Mouse (Mus musculus) heart, adult 18-20 months (tissue): ENCODE data around the gene Ttf2. TPM values are rescaled to one million over a fixed set of nuclear protein-coding genes. Genes with fewer than 3 reads are reported as not detected.

Experiments used
- DNase-seq, 2 experiments: peaks; one replicate each; pipeline ENCODE4 v3.0.0; 2021 to 2022; ENCODE audit warnings: mixed read lengths in 1 of 2
- total RNA-seq, 2 experiments: library from RNA; stranded (reverse); gene quantifications; 2 replicates each; pipeline ENCODE4 v1.2.3; 2021

Ttf2 gene
- total RNA-seq, 2 experiments from 2014 or later, result 2.1 to 2.3 TPM

GRCm38 (mm10) chr3:100979290-100979689 lies 9.8 kb upstream of the Ttf2 start:
- DNase-seq, result no peak

GRCm38 (mm10) chr3:100973906-100974305 lies 4.4 kb upstream of the Ttf2 start:
- peak; percentile 36 to 64 for DNase-seq

- DNase-seq, result peak in 1 of 2 experiments; percentile 71
These were observed 5.5 kb downstream of the Ttf2 start for GRCm38 (mm10) chr3:100963849-100964542.

GRCm38 (mm10) chr3:100961501-100961900 lies 8.0 kb downstream of the Ttf2 start:
- DNase-seq, result no peak

- DNase-seq, result no peak
These were observed 8.5 kb downstream of the Ttf2 start for GRCm38 (mm10) chr3:100961007-100961406.

- DNase-seq, result no peak
These were observed 14.8 kb downstream of the Ttf2 start for GRCm38 (mm10) chr3:100954616-100955015.

- DNase-seq, result peak; percentile 15 to 19
These were observed 17.9 kb downstream of the Ttf2 start for GRCm38 (mm10) chr3:100951531-100951930.

GRCm38 (mm10) chr3:100947286-100947685 lies 22.2 kb downstream of the Ttf2 start:
- no peak for DNase-seq

GRCm38 (mm10) chr3:100940496-100941037 lies 28.9 kb downstream of the Ttf2 start:
- DNase-seq, result no peak

GRCm38 (mm10) chr3:100938211-100938610 lies 31.3 kb downstream of the Ttf2 start:
- DNase-seq, result no peak

GRCm38 (mm10) chr3:100936201-100936600 lies 33.3 kb downstream of the Ttf2 start:
- no peak for DNase-seq

GRCm38 (mm10) chr3:100935521-100935920 lies 33.9 kb downstream of the Ttf2 start:
- no peak for DNase-seq

- peak in 1 of 2 experiments; percentile 20 for DNase-seq
These were observed 37.2 kb downstream of the Ttf2 start for GRCm38 (mm10) chr3:100932077-100932944.

GRCm38 (mm10) chr3:100931332-100932076 lies 38.0 kb downstream of the Ttf2 start:
- DNase-seq, result no peak

- peak; percentile 30 to 42 for DNase-seq
These were observed 44.3 kb downstream of the Ttf2 start for GRCm38 (mm10) chr3:100925176-100925575.

GRCm38 (mm10) chr3:100924065-100924732 lies 45.3 kb downstream of the Ttf2 start:
- peak; percentile 44 to 52 for DNase-seq

- DNase-seq, result peak in 1 of 2 experiments; percentile 22
These were observed 46.7 kb downstream of the Ttf2 start for GRCm38 (mm10) chr3:100922506-100923375.

GRCm38 (mm10) chr3:100921825-100922505 lies 47.5 kb downstream of the Ttf2 start, which contains the start of gene Trim45:
Gene Trim45, plus strand, starts transcription at chr3:100922202.
- peak; percentile 99 to 100 for DNase-seq

- no peak for DNase-seq
These were observed 48.8 kb downstream of the Ttf2 start for GRCm38 (mm10) chr3:100920611-100921140.

- peak; percentile 25 to 78 for DNase-seq
These were observed 52.6 kb downstream of the Ttf2 start for GRCm38 (mm10) chr3:100916844-100917243.
